Mouse (Mus musculus): ENCODE data around the gene Pdcd1.
"Not testable (repeated sequence)": the region's sequence is repeated elsewhere in the genome, so short reads cannot be mapped to it uniquely, and the experiment has no call there.

DNA sequence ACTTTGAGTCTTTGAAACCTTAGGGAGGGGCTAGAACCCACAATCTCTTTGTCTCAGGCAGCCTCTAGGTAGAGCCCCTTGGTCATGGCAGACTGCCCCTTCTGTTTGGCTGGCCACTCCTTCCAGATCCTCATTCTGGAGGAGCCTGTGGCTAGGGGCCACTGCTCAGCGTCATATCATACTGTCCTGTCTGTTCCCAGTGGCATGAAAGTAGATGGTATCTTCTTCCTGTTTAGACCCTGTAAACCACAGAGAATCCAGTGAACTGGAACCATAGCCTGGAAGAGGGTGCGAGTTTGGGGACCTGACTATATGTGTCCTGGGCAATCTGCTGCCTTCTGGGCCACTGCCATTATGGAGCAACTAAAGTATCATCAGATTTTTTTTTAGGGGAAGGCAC is 61.3 kb downstream of the Pdcd1 start:
- TF ChIP-seq TCF3 (IDR thresholded peaks at IDR 0.05; ENCODE audit: insufficient read length, low read depth); POLR2A (IDR thresholded peaks at IDR 0.05; ENCODE audit: insufficient read length, low read depth); REST (IDR thresholded peaks at IDR 0.05; ENCODE audit: insufficient read depth, insufficient read length): not testable (repeated sequence)
